ENCODE assay signal across 8 mouse cellular contexts in the genomic region with DNA sequence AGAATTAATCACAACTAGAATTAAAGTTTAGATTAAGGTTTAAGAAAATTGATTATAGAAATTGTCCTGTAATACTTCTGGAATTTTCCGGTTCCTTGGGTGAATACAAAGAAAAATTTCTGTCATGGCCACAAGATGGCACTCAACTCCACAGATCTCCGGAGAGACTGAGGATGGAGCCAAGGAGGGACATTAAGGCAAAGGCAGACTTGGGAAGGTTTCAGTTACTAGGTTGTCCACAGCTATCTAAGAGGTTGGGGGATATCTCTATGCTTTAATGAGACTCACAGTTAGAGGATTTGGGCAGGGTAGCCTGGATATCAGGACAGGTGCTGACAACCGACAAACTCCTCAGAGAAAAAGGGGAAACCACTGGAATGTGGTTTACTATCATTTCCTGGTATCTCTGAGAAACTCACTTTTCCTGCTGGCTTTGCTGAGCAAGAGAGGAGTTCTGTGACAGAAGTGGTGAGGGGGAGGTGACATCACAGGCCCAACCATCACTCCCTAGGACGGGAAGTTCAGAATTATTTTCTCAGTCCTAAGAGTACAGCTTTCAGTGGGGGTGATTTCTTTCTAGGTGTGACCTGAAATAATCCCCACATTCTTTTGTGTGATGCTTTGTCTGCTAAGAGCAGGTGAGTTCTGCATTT. TPM values are rescaled to one million over a fixed set of nuclear protein-coding genes. Genes with fewer than 3 reads are reported as not detected.
DNase-seq lines count a peak whose midpoint lies in the region; ATAC-seq and TF ChIP-seq lines count a peak whose summit lies in the region.

No protein-coding gene starts in this region.

- peak; percentile 51 for TF ChIP-seq RAD21 in CH12.LX (IDR thresholded peaks at IDR 0.05; ENCODE audit: low read depth, low read length)

- H3K9me3 ChIP-seq in intestine, postnatal 0 days (ENCODE audit: control insufficient read depth): no peaks in the 10 kb centered on the region
- no peaks in the 10 kb centered on the region for H3K9me3 ChIP-seq in intestine, embryonic 15.5 days
- no peaks in the 10 kb centered on the region for H3K9me3 ChIP-seq in CH12.LX (replicated peaks; ENCODE audit: low read length)

- H3K27ac ChIP-seq in intestine, postnatal 0 days (ENCODE audit: low read depth, low read length): no peak overlapping the region
- H3K27ac ChIP-seq in intestine, embryonic 15.5 days: no peak overlapping the region
- H3K27ac ChIP-seq in CH12.LX (ENCODE audit: insufficient read depth, low read depth): no peak overlapping the region

- dilution Hi-C loops in CH12.LX (cut with MboI; ENCODE audit: extremely low pct_ligation_motif_present, extremely low pct_unique_long_range_greater_than_20kb, low sequenced_read_pairs): no loop called here

- no peak for ATAC-seq in intestine, postnatal 0 days
- ATAC-seq in intestine, embryonic 15.5 days: no peak
- peak; percentile 86 for ATAC-seq in megakaryocyte progenitor cell, adult 5-6 weeks (replicated peaks; ENCODE audit: poor library complexity)

- H3K4me3 ChIP-seq in intestine, postnatal 0 days (ENCODE audit: low read depth, low read length): no peak overlapping the region
- H3K4me3 ChIP-seq in intestine, embryonic 15.5 days (replicated peaks): no peak overlapping the region
- no peak overlapping the region for H3K4me3 ChIP-seq in CH12.LX (replicated peaks in 1 of 3; ENCODE audit: low read depth in 2 of 3, low read length in 2 of 3, poor library complexity in 1 of 3)

- TF ChIP-seq CTCF in intestine, postnatal 0 days (IDR thresholded peaks at IDR 0.05; ENCODE audit: low read depth): peak; percentile 65
- peak; percentile 17 to 66; a peak in 2 of 4 replicates for TF ChIP-seq CTCF in CH12.LX (conservative IDR thresholded peaks at IDR 0.05 in 1 of 2, IDR thresholded peaks at IDR 0.05 in 1 of 2; ENCODE audit: low read depth in 2 of 2, low read length in 2 of 2)

- DNase-seq in CH12.LX (ENCODE audit: extremely low read depth): peak; percentile 14
- peak; percentile 59 for DNase-seq in adipocyte (ENCODE audit: low spot score)
- DNase-seq in spleen, postnatal 4 days (ENCODE audit: low spot score in 2 of 2): no peak
- no peak for DNase-seq in urinary bladder, adult 2 months (ENCODE audit: low spot score)
- DNase-seq in lung, postnatal 25 days (ENCODE audit: low spot score): no peak

- TF ChIP-seq EP300 in CH12.LX (IDR thresholded peaks at IDR 0.05; ENCODE audit: low read length): no peak

- TF ChIP-seq POLR2A in CH12.LX (IDR thresholded peaks at IDR 0.05; ENCODE audit: low read depth, low read length): no peak

- H3K4me1 ChIP-seq in intestine, postnatal 0 days (replicated peaks; ENCODE audit: control insufficient read depth, insufficient read depth, low read length): no peaks in the 10 kb centered on the region
- H3K4me1 ChIP-seq in intestine, embryonic 15.5 days (replicated peaks): no peaks in the 10 kb centered on the region
- H3K4me1 ChIP-seq in CH12.LX (ENCODE audit: control insufficient read depth in 1 of 2, insufficient read depth in 2 of 2): peaks cover 0 to 3% of the 10 kb centered on the region in 2 experiments; a peak in 2 of 4 replicates

- H3K27me3 ChIP-seq in intestine, postnatal 0 days (replicated peaks; ENCODE audit: control insufficient read depth, insufficient read depth, low read length): no peaks in the 10 kb centered on the region
- no peaks in the 10 kb centered on the region for H3K27me3 ChIP-seq in intestine, embryonic 15.5 days (replicated peaks)
- no peaks in the 10 kb centered on the region for H3K27me3 ChIP-seq in CH12.LX (replicated peaks)

- in situ Hi-C loops in CH12.LX (cut with MboI; ENCODE audit: low pct_ligation_motif_present, low pct_unique_long_range_greater_than_20kb, low sequenced_read_pairs): no loop called here

- no peak overlapping the region for H3K4me2 ChIP-seq in intestine, postnatal 0 days (replicated peaks; ENCODE audit: low read depth)
- H3K4me2 ChIP-seq in intestine, embryonic 15.5 days (replicated peaks): no peak overlapping the region
- no peak overlapping the region for H3K4me2 ChIP-seq in CH12.LX (ENCODE audit: insufficient read depth, low read depth, poor library complexity, severe bottlenecking)

- H3K36me3 ChIP-seq in intestine, postnatal 0 days (ENCODE audit: control insufficient read depth, insufficient read depth): no peaks in the 10 kb centered on the region
- H3K36me3 ChIP-seq in intestine, embryonic 15.5 days: no peaks in the 10 kb centered on the region
- H3K36me3 ChIP-seq in CH12.LX (replicated peaks in 1 of 2; ENCODE audit: control insufficient read depth in 1 of 2, insufficient read depth in 1 of 2, low read length in 1 of 2): no peaks in the 10 kb centered on the region

- H3K79me2 ChIP-seq in CH12.LX (replicated peaks; ENCODE audit: control insufficient read depth, extremely low read depth, insufficient read depth, poor library complexity, severe bottlenecking): no peaks in the 10 kb centered on the region

- WGBS in intestine, postnatal 0 days: 36% methylated on average over 4 of the region's 4 CpGs
- 38% methylated on average over 4 of the region's 4 CpGs for WGBS in intestine, embryonic 15.5 days

- H3K9ac ChIP-seq in intestine, postnatal 0 days (ENCODE audit: low read depth, low read length): no peak overlapping the region
- H3K9ac ChIP-seq in intestine, embryonic 15.5 days: no peak overlapping the region
- no peak overlapping the region for H3K9ac ChIP-seq in CH12.LX (ENCODE audit: insufficient read depth, low read depth)

TF ChIP-seq in CH12.LX, 34 proteins besides CTCF, POLR2A, EP300 and RAD21:
- peak; percentile 34 for TF ChIP-seq SMC3 (IDR thresholded peaks at IDR 0.05; ENCODE audit: low read depth, low read length)
- TF ChIP-seq MAFK (IDR thresholded peaks at IDR 0.05; ENCODE audit: insufficient replicate concordance, low read length): no peak
- TF ChIP-seq MAX (IDR thresholded peaks at IDR 0.05; ENCODE audit: low read length): no peak
- no peak for TF ChIP-seq TCF12 (IDR thresholded peaks at IDR 0.05; ENCODE audit: low read depth, low read length)
- no peak for TF ChIP-seq POLR2AphosphoS2 (IDR thresholded peaks at IDR 0.05; ENCODE audit: low read depth, low read length)
TF ChIP-seq in CH12.LX: peak in this region for 1.

RNA-seq across cellular contexts. Expression of gene 2210010C04Rik, which starts 56.0 kb away (rescaled TPM):
- 2.2 and 5.2 TPM in 2 replicates for polyA plus RNA-seq in intestine, postnatal 0 days (2015; fragmentation: Nextera tagmentation; extraction: Ambion mirVana)
- polyA plus RNA-seq in intestine, embryonic 15.5 days (2015; fragmentation: Nextera tagmentation; extraction: Ambion mirVana): 1.5 and 4.1 TPM in 2 replicates
- total RNA-seq in CH12.LX (2012; rRNA removed) (not detected in 2 replicates), CH12.LX (2014; rRNA removed) (not detected in 2 replicates)
- not detected in 2 replicates for polyA plus RNA-seq in CH12.LX (2012; ENCODE audit: insufficient read length, low read depth)
- total RNA-seq in megakaryocyte progenitor cell, adult 5-6 weeks (2015): not detected in 2 replicates
- not detected in 2 replicates for total RNA-seq in megakaryocyte progenitor cell, adult 5-6 weeks (2017)
- polyA plus RNA-seq in urinary bladder, adult 2 months (2012; rRNA removed): 0.07 and 0.25 TPM in 2 replicates

Comparison
In these comparisons a context has a peak if more than half of its experiments do, and no peak if none do; other contexts are left out.
1. DNase-seq: peak in CH12.LX (single experiment) and adipocyte (single experiment); none in spleen, postnatal 4 days (0 of 2), urinary bladder, adult 2 months (single experiment) and lung, postnatal 25 days (single experiment).